Mouse (Mus musculus) MEL (cell line): ENCODE measurements around the gene Cyp2b10. TPM values are rescaled to one million over a fixed set of nuclear protein-coding genes. Genes with fewer than 3 reads are reported as not detected.

Experiments used
- DNase-seq: peaks from one replicate; pipeline ENCODE4 v3.0.0; 2011; ENCODE audit warnings: low read depth, low spot score
- H3K27ac ChIP-seq: 2 replicates; pipeline ENCODE4 v1.5.1; 2012; ENCODE audit warnings: low read depth, mild to moderate bottlenecking, control low read depth, low read length, moderate library complexity; ENCODE audit not compliant: control insufficient read depth
- H3K27me3 ChIP-seq, 2 experiments: fragments of 150-350 bp in 1 of 2; sonication (generic) in 1 of 2; 2 replicates each; pipeline ENCODE4 v1.6.1; 2012; ENCODE audit warnings: low read length in 2 of 2, mild to moderate bottlenecking in 2 of 2, improper control_type of control experiment in 1 of 2, moderate library complexity in 1 of 2; ENCODE audit not compliant: insufficient read depth in 2 of 2, control insufficient read depth in 1 of 2
- H3K36me3 ChIP-seq, 2 experiments: 2 replicates each; pipeline ENCODE4 v1.6.1; 2012 to 2014; ENCODE audit warnings: low read length in 2 of 2, improper control_type of control experiment in 1 of 2, inconsistent platforms in 1 of 2, mild to moderate bottlenecking in 1 of 2; ENCODE audit not compliant: insufficient read depth in 2 of 2, control insufficient read depth in 1 of 2
- H3K4me1 ChIP-seq, 2 experiments: fragments of 150-350 bp in 1 of 2; sonication (generic) in 1 of 2; 2 replicates each; pipeline ENCODE4 v1.6.1; 2012; ENCODE audit warnings: low read length in 2 of 2, improper control_type of control experiment in 1 of 2, mild to moderate bottlenecking in 1 of 2; ENCODE audit not compliant: insufficient read depth in 2 of 2, control insufficient read depth in 1 of 2
- H3K4me3 ChIP-seq, 2 experiments: fragments of 150-350 bp in 1 of 2; sonication (generic) in 1 of 2; 2 replicates each; pipeline ENCODE4 v1.5.1; 2012; ENCODE audit warnings: low read depth in 2 of 2, low read length in 2 of 2, mild to moderate bottlenecking in 2 of 2, moderate library complexity in 2 of 2, control low read depth in 1 of 2, improper control_type of control experiment in 1 of 2; ENCODE audit not compliant: control insufficient read depth in 1 of 2, insufficient read depth in 1 of 2
- H3K79me2 ChIP-seq: 2 replicates; pipeline ENCODE4 v1.6.1; 2012; ENCODE audit warnings: mild to moderate bottlenecking, low read length, moderate library complexity; ENCODE audit not compliant: control insufficient read depth, poor library complexity, insufficient read depth
- H3K9ac ChIP-seq: 2 replicates; pipeline ENCODE4 v1.6.1; 2012; ENCODE audit warnings: low read depth, mild to moderate bottlenecking, control low read depth, low read length, moderate library complexity; ENCODE audit not compliant: control insufficient read depth, poor library complexity, severe bottlenecking
- H3K9me3 ChIP-seq: fragments of 150-350 bp; sonication (generic); replicated peaks from 2 replicates; pipeline ENCODE4 v1.6.1; 2012; ENCODE audit warnings: mild to moderate bottlenecking, low read length, improper control_type of control experiment, moderate library complexity; ENCODE audit not compliant: insufficient read depth
- BHLHE40 ChIP-seq: IDR thresholded peaks from 2 replicates; pipeline ENCODE4 v1.6.1; 2012; ENCODE audit warnings: low read depth, mild to moderate bottlenecking, inconsistent platforms, low read length, improper control_type of control experiment, borderline replicate concordance
- EP300 ChIP-seq, 2 experiments: IDR thresholded peaks; 2 replicates each; pipeline ENCODE4 v1.6.1; 2011; ENCODE audit warnings: improper control_type of control experiment in 2 of 2, low read length in 2 of 2, low read depth in 1 of 2, mild to moderate bottlenecking in 1 of 2
- GATA1 ChIP-seq: IDR thresholded peaks from 2 replicates; pipeline ENCODE4 v1.6.1; 2011; ENCODE audit warnings: low read depth, low read length, improper control_type of control experiment
- HCFC1 ChIP-seq: IDR thresholded peaks from 2 replicates; pipeline ENCODE4 v1.6.1; 2012; ENCODE audit warnings: low read depth, mild to moderate bottlenecking, inconsistent platforms, low read length, improper control_type of control experiment, moderate library complexity
- JUND ChIP-seq: IDR thresholded peaks from 2 replicates; pipeline ENCODE4 v1.6.1; 2011; ENCODE audit warnings: low read depth, mild to moderate bottlenecking, improper control_type of control experiment, low read length
- MAFK ChIP-seq: IDR thresholded peaks from 2 replicates; pipeline ENCODE4 v1.6.1; 2011; ENCODE audit warnings: low read depth, mild to moderate bottlenecking, low read length, improper control_type of control experiment, borderline replicate concordance
- MAX ChIP-seq: IDR thresholded peaks from 2 replicates; pipeline ENCODE4 v1.6.1; 2011; ENCODE audit warnings: low read length, improper control_type of control experiment
- MEF2A ChIP-seq: IDR thresholded peaks from 2 replicates; pipeline ENCODE4 v1.6.1; 2014; ENCODE audit warnings: low read depth, mild to moderate bottlenecking, inconsistent platforms, low read length, improper control_type of control experiment; ENCODE audit not compliant: poor library complexity, insufficient replicate concordance, severe bottlenecking; ENCODE audit errors: extremely low read depth
- MXI1 ChIP-seq: IDR thresholded peaks from 2 replicates; pipeline ENCODE4 v1.6.1; 2011; ENCODE audit warnings: mild to moderate bottlenecking, low read depth, low read length, improper control_type of control experiment
- NELFE ChIP-seq: IDR thresholded peaks from 2 replicates; pipeline ENCODE4 v1.6.1; 2011; ENCODE audit warnings: low read depth, low read length, improper control_type of control experiment
- NRF1 ChIP-seq: IDR thresholded peaks from 2 replicates; pipeline ENCODE4 v1.6.1; 2014; ENCODE audit warnings: low read depth, mild to moderate bottlenecking, inconsistent platforms, low read length, improper control_type of control experiment, moderate library complexity; ENCODE audit not compliant: poor library complexity, insufficient read depth, severe bottlenecking
- POLR2A ChIP-seq, 2 experiments: IDR thresholded peaks; 2 replicates each; pipeline ENCODE4 v1.6.1; 2011 to 2012; ENCODE audit warnings: low read length in 2 of 2, mild to moderate bottlenecking in 2 of 2, control low read depth in 1 of 2, improper control_type of control experiment in 1 of 2, low read depth in 1 of 2, moderate library complexity in 1 of 2; ENCODE audit not compliant: control insufficient read depth in 1 of 2, insufficient read depth in 1 of 2, poor library complexity in 1 of 2
- POLR2AphosphoS2 ChIP-seq: IDR thresholded peaks from 2 replicates; pipeline ENCODE4 v1.6.1; 2011; ENCODE audit warnings: low read length, improper control_type of control experiment
- POLR2AphosphoS5 ChIP-seq: IDR thresholded peaks from 2 replicates; pipeline ENCODE4 v1.6.1; 2012; ENCODE audit warnings: low read depth, borderline replicate concordance, mild to moderate bottlenecking, inconsistent platforms, low read length, moderate library complexity, mixed read lengths
- TBP ChIP-seq: IDR thresholded peaks from 2 replicates; pipeline ENCODE4 v1.8.0; 2011; ENCODE audit warnings: low read depth, low read length, improper control_type of control experiment
- TCF12 ChIP-seq: IDR thresholded peaks from 2 replicates; pipeline ENCODE4 v1.6.1; 2014; ENCODE audit warnings: low read depth, mild to moderate bottlenecking, inconsistent platforms, low read length, improper control_type of control experiment, moderate library complexity
- UBTF ChIP-seq: IDR thresholded peaks from 2 replicates; pipeline ENCODE4 v1.6.1; 2012; ENCODE audit warnings: low read depth, mild to moderate bottlenecking, inconsistent platforms, low read length, improper control_type of control experiment, moderate library complexity, borderline replicate concordance; ENCODE audit not compliant: insufficient read depth
- USF2 ChIP-seq, 2 experiments: IDR thresholded peaks; 2 replicates each; pipeline ENCODE4 v1.6.1; 2011 to 2012; ENCODE audit warnings: improper control_type of control experiment in 2 of 2, low read length in 2 of 2, borderline replicate concordance in 1 of 2, inconsistent platforms in 1 of 2, low read depth in 1 of 2, mild to moderate bottlenecking in 1 of 2; ENCODE audit not compliant: insufficient read depth in 1 of 2
- ZC3H11A ChIP-seq: IDR thresholded peaks from 2 replicates; pipeline ENCODE4 v1.6.1; 2012; ENCODE audit warnings: low read depth, mild to moderate bottlenecking, inconsistent platforms, low read length, improper control_type of control experiment
- ZKSCAN1 ChIP-seq: IDR thresholded peaks from 2 replicates; pipeline ENCODE4 v1.6.1; 2012; ENCODE audit warnings: low read depth, mild to moderate bottlenecking, inconsistent platforms, low read length, improper control_type of control experiment, moderate library complexity
- ZMIZ1 ChIP-seq: IDR thresholded peaks from 2 replicates; pipeline ENCODE4 v1.6.1; 2012; ENCODE audit warnings: low read depth, mild to moderate bottlenecking, inconsistent platforms, low read length, improper control_type of control experiment, moderate library complexity
- ZNF384 ChIP-seq: IDR thresholded peaks from 2 replicates; pipeline ENCODE4 v1.6.1; 2012; ENCODE audit warnings: low read depth, mild to moderate bottlenecking, inconsistent platforms, low read length, improper control_type of control experiment
- polyA plus RNA-seq, 2 experiments: library from polyadenylated mRNA; stranded (reverse) in 1 of 2; unstranded in 1 of 2; fragments of >175 nt in 1 of 2; fragments of >200 nt in 1 of 2; gene quantifications; 2 replicates each; pipeline versions ENCODE4 v1.2.1 to v1.2.4; 2012; ENCODE audit warnings: low replicate concordance in 2 of 2, low read depth in 1 of 2; ENCODE audit not compliant: insufficient read length in 2 of 2, insufficient read depth in 1 of 2, missing spikeins in 1 of 2
- total RNA-seq: library from RNA; depleted of rRNA; stranded (reverse); fragments of 300-350 nt; gene quantifications from 2 replicates; pipeline ENCODE4 v1.2.3, GENCODE M21; 2012

Gene Cyp2b10
- total and polyA plus RNA-seq, 3 experiments, result not detected

DNA sequence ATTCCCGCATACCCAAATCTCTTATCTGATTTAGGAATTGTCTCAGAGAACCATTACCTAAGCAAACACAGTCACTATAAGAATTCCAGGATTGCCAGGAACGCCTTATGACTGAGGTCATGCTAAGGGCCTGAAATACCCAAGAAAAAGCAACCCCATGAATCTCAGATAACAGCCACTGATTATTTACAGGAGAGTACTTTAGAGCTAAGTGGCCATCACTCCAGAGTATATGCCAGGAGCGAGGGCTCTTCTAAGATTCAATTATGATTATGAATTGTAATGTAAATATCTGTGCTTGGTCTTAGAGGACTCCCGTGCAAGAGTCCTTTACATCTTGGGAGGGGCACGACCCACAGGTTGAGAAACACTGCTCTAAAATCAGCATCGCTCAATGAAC, 10.0 kb downstream of the Cyp2b10 start:
- Histone ChIP-seq H3K27ac (no peak overlapping the region), H3K36me3 (no peaks in the 10 kb centered on the region), H3K27me3 (no peaks in the 10 kb centered on the region), H3K9me3 (no peaks in the 10 kb centered on the region), H3K4me3 (no peak overlapping the region), H3K9ac (no peak overlapping the region), H3K79me2 (no peaks in the 10 kb centered on the region), H3K4me1 (no peaks in the 10 kb centered on the region)
- TF ChIP-seq TCF12 (no peak), ZC3H11A (no peak), POLR2AphosphoS5 (no peak), USF2 (IDR thresholded peaks at IDR 0.05; ENCODE audit: borderline replicate concordance in 1 of 2, insufficient read depth in 1 of 2, low read depth in 1 of 2, low read length in 2 of 2) (no peak), NELFE (no peak), ZNF384 (no peak), EP300 (IDR thresholded peaks at IDR 0.05; ENCODE audit: low read depth in 1 of 2, low read length in 2 of 2) (no peak), ZKSCAN1 (no peak), MAX (no peak), NRF1 (no peak), POLR2A (IDR thresholded peaks at IDR 0.05; ENCODE audit: control insufficient read depth in 1 of 2, insufficient read depth in 1 of 2, low read depth in 1 of 2, low read length in 2 of 2, poor library complexity in 1 of 2) (no peak), BHLHE40 (no peak)
- DNase-seq, result no peak

- Histone ChIP-seq H3K9me3 (no peaks in the 10 kb centered on the region), H3K27me3 (no peaks in the 10 kb centered on the region; a peak in 1 of 4 replicates), H3K36me3 (no peaks in the 10 kb centered on the region), H3K4me1 (no peaks in the 10 kb centered on the region), H3K27ac (no peak overlapping the region), H3K9ac (no peak overlapping the region)
- no peak for DNase-seq
- TF ChIP-seq BHLHE40 (no peak), MAFK (no peak), GATA1 (no peak), TBP (no peak), MEF2A (no peak), JUND (no peak), MXI1 (no peak), HCFC1 (no peak), POLR2AphosphoS5 (no peak), POLR2AphosphoS2 (no peak), ZMIZ1 (no peak), TCF12 (no peak), ZNF384 (no peak), ZKSCAN1 (no peak), UBTF (no peak)
- TF ChIP-seq, all 39 proteins: peak for 0
- Histone ChIP-seq H3K4me3 (no peak overlapping the region), H3K79me2 (no peaks in the 10 kb centered on the region)
Measured at GRCm38 (mm10) chr7:25910046-25910445, 12.6 kb downstream of the Cyp2b10 start.
